Mouse (Mus musculus) heart, embryonic 12.5 days (tissue): Measurements from ENCODE around the gene Iqcn. TPM values are rescaled to one million over a fixed set of nuclear protein-coding genes. Genes with fewer than 3 reads are reported as not detected.

Experiments
- ATAC-seq: fragments of 200-750 bp; cut with Nextera tagmentation; 2 replicates; pipeline ENCODE4 v1.8.0; 2017; ENCODE audit warnings: moderate TSS enrichment, moderate library complexity; ENCODE audit not compliant: insufficient number of reproducible peaks, low FRiP score
- H3K27ac ChIP-seq: fragments of 300-500 bp; sonication (generic); 2 replicates; pipeline ENCODE4 v1.5.1; 2016; ENCODE audit warnings: mild to moderate bottlenecking, moderate library complexity; ENCODE audit not compliant: poor library complexity, severe bottlenecking
- H3K27me3 ChIP-seq: fragments of 300-500 bp; sonication (generic); replicated peaks from 2 replicates; pipeline ENCODE4 v1.6.1; 2016; ENCODE audit warnings: mild to moderate bottlenecking, moderate library complexity
- H3K36me3 ChIP-seq: fragments of 300-500 bp; sonication (generic); 2 replicates; pipeline ENCODE4 v1.6.1; 2016; ENCODE audit warnings: mild to moderate bottlenecking, moderate library complexity
- H3K4me1 ChIP-seq: fragments of 300-500 bp; sonication (generic); replicated peaks from 2 replicates; pipeline ENCODE4 v1.6.1; 2016; ENCODE audit warnings: mild to moderate bottlenecking
- H3K4me2 ChIP-seq: fragments of 300-500 bp; sonication (generic); 2 replicates; pipeline ENCODE4 v1.6.1; 2016; ENCODE audit warnings: mild to moderate bottlenecking, moderate library complexity
- H3K4me3 ChIP-seq: fragments of 300-500 bp; sonication (generic); 2 replicates; pipeline ENCODE4 v1.5.1; 2016; ENCODE audit warnings: mild to moderate bottlenecking
- H3K9ac ChIP-seq: fragments of 300-500 bp; sonication (generic); 2 replicates; pipeline ENCODE4 v1.6.1; 2016; ENCODE audit warnings: mild to moderate bottlenecking, moderate library complexity
- H3K9me3 ChIP-seq: fragments of 300-500 bp; sonication (generic); replicated peaks from 2 replicates; pipeline ENCODE4 v1.6.1; 2016; ENCODE audit warnings: mild to moderate bottlenecking, moderate library complexity
- WGBS: fragments of 180-500 bp; shearing (Covaris S2); methylation state at CpG from one replicate; pipeline ENCODE4 v1.1.7; 2016; 5-methylcytosine and 5-hydroxymethylcytosine counted together
- polyA plus RNA-seq: library from polyadenylated mRNA; unstranded; fragments of >200 nt; fragmentation: Nextera tagmentation; extraction: Ambion mirVana; gene quantifications from 2 replicates; pipeline ENCODE4 v1.2.1, GENCODE M21; 2016

The Iqcn gene
- polyA plus RNA-seq, 1 experiment from 2014 or later: 0.06 TPM

DNA sequence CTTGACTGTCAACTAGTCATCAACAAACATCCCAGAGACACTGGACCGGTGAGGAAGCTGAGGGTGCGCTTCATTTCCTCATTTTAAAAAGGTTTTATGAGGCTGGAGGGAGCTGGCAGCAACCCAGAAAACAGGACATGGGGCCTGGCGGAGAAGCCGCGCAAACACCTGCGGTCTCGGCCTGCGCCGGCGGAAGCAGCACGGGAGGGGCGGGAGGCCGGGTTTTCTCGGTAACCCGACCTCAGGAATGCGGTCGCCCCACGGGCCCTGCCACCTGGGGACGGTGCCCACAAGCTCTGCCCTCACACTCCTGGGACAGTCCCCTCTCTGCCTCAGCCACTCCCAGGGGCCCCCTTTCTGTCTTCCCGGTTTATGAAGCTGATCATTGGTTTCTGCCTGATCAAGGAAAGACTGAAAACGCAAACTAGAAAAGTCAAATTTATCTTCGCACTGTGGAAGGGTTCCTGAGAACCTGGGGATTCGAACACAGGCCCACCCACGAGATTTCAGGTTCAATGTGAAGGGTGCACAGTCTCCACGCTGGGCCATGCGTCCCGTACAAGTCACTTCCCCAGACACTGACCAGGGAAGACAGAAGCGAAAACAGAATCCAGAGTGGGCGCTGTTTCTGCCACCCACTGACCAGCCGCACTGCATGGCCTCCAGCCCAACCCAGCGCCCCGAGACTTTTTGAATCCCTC is 7.8 kb upstream of the Iqcn start:
- WGBS: 33% methylated on average over 32 of the region's 32 CpGs
- no peak overlapping the region for H3K4me3 ChIP-seq
- ATAC-seq: no peak

DNA sequence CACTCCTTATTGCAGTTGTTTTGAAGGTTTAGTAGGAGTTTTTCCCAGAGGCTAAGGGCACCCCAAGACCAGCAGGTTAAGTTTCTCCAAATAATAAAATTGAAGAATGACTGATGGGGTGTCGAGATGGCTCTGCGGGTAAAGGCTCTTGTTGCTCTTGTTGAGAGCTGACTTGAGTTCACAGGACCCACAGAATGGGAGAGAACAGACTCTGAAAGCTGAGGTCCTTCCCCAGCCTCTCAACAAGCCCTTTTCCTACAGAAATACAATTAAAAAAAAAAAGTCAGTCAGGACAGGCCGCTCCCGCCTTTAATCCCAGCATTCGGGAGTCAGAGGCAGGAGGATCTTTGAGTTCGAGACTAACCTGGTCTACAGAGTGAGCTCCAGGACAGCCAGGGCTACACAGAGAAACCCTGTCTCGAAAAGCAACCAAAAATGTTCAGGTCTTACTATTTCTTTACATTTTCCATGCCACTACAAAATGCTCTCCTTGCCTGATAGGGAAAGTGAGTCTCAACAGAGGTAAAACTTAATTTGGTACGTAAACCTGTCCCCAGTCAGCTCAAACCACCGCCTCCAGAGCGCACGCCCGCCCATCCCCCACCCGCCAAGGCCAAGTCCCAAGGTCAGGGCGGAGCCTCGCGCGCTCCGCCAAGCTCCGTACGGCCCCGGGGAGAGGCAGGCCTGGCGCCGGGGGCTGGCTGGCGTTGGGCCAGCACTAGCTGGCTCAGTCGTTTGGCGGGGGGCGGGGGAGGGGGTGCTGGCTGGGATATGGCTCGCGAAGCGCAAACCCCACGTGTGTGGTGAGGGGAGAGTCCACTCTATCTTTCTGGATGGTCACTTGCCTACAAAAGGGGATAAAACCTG is 7.0 kb upstream of the Iqcn start:
- peak; percentile 56 for ATAC-seq
- H3K9me3 ChIP-seq: no peaks in the 10 kb centered on the region
- H3K27me3 ChIP-seq: no peaks in the 10 kb centered on the region
- H3K9ac ChIP-seq: peak overlapping the region; percentile 61
- peaks cover 59% of the 10 kb centered on the region for H3K4me1 ChIP-seq
- peak overlapping the region; percentile 10; the same call in 1 of the 2 replicates for H3K4me3 ChIP-seq
- peaks cover 3% of the 10 kb centered on the region; the same call in 1 of the 2 replicates for H3K36me3 ChIP-seq
- WGBS: 4% methylated on average over 31 of the region's 31 CpGs
- peak overlapping the region; percentile 96 for H3K27ac ChIP-seq
- H3K4me2 ChIP-seq: peak overlapping the region; percentile 61

More for the DNA sequence above, 7.8 kb upstream of the Iqcn start:
- Histone ChIP-seq H3K27me3 (no peaks in the 10 kb centered on the region), H3K4me2 (peak overlapping the region; percentile 61), H3K9ac (peak overlapping the region; percentile 56), H3K27ac (peak overlapping the region; percentile 96), H3K4me1 (peaks cover 55% of the 10 kb centered on the region), H3K9me3 (no peaks in the 10 kb centered on the region), H3K36me3 (no peaks in the 10 kb centered on the region)

DNA sequence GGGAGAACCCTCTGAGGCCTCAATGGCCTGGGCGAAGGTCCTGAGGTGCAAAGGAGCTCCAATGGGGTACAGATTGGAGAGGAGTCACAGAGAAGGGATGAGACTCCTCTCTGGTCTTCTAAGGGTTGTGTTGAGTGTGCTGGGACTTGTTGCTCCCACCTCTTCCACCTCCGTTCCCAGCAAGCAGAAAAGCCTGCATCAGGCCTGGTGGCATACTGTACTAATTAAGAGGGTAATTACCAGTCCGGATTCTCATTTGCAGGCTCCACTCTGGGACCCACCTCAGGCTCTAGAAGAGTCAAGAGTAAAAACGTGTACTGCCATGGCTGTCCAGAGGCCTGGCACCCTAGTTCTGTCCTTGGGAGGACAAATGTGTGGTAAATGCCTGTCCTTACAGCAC is 6.3 kb upstream of the Iqcn start:
- H3K4me2 ChIP-seq: peak overlapping the region; percentile 61
- H3K27me3 ChIP-seq: no peaks in the 10 kb centered on the region
- no peak for ATAC-seq
- 29% methylated on average over 4 of the region's 4 CpGs for WGBS
- H3K36me3 ChIP-seq: peaks cover 7% of the 10 kb centered on the region; the same call in 1 of the 2 replicates
- H3K4me1 ChIP-seq: peaks cover 58% of the 10 kb centered on the region
- H3K9me3 ChIP-seq: no peaks in the 10 kb centered on the region
- peak overlapping the region; percentile 61 for H3K9ac ChIP-seq
- peak overlapping the region; percentile 96 for H3K27ac ChIP-seq
- H3K4me3 ChIP-seq: peak overlapping the region; percentile 10; the same call in 1 of the 2 replicates

DNA sequence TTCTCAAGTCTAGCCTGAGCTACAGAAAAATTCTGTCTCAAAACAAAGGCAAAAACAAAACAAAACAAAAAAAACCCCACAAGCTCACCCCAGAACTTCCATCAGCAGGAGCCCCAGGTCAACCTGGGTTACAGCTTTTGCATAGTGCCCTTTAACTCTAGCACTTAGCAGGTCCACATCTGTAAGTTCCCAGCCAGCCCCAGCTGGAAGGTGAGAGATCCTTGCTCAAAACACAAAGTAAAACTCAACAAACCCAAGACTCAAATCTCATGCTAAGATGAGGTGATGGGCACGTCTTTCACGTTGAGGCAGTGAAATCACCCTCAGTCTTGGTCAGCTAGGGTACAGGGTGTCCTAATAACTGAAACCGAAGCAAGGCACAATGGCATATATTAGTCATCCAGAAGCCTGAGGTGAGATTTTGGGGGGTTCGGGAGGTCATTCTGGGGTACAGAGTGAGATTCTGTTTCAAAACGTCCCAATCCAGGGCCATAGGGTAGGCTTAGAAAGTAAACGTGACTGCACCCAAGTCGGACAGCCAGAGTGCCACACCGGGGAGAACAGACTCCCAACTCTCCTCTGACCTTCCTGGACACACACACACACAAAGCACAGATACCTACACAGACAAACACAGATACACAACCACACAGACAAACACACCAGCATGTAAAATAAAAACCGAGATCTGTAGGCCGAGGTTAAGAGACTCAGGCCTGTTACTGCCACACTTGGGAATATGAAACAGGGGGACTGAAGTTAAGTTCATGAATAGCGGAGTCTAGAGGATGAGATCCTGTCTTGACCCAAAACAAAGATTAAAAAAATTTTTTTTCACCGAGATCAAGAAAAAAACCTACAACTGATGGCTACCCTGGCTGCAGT is 5.6 kb upstream of the Iqcn start:
- H3K4me2 ChIP-seq: peak overlapping the region; percentile 61
- H3K4me1 ChIP-seq: peaks cover 61% of the 10 kb centered on the region
- peak overlapping the region; percentile 61 for H3K9ac ChIP-seq
- WGBS: 69% methylated on average over 12 of the region's 12 CpGs
- H3K36me3 ChIP-seq: peaks cover 13% of the 10 kb centered on the region
- H3K4me3 ChIP-seq: peak overlapping the region; percentile 92
- H3K9me3 ChIP-seq: no peaks in the 10 kb centered on the region
- H3K27me3 ChIP-seq: no peaks in the 10 kb centered on the region
- ATAC-seq: no peak
- peak overlapping the region; percentile 96 for H3K27ac ChIP-seq

DNA sequence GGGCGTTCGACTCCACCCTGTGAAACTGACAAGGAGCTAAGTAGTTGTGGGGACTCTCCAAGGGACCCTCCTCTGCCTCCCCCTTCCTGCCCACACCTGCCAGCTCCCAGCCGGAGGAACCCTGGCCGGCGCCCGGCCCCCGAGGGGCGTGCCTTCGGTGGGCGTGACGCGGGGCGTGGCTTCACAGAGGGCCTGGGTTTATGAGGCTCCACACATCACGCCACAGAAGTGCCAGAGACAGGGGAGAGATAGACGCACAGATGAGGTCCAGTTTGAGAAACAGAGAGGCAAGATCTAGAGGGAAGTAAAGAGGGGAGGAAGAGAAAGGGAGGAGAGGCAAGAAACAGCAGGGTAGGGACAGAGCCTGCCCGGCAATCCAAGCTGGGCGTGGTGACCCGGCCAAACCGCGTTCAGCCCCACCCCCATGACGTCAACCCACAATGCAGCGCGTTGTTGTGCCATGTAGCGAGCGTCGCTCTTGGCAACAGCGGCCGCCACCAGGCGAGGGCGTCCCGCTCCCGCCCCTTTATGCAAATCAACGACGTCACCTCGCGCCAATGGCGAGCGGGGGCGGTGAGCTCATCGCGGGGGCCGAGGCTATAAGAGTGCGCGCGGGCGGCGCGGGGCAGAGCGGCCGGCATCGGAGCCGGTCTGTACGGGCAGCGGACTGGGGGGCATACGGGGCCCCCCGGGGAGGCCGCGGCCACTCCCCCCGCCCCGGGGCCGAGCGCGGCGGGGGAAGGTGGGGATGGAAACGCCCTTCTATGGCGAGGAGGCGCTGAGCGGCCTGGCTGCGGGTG is 4.7 kb upstream of the Iqcn start, which contains the start of gene Jund:
Gene Jund, plus strand, starts transcription at position 640 of the 800 bp plus-strand sequence.
- Histone ChIP-seq H3K4me1 (peaks cover 59% of the 10 kb centered on the region), H3K9me3 (no peaks in the 10 kb centered on the region), H3K4me3 (peak within 1 kb of the TSS; percentile 92), H3K27ac (peak within 1 kb of the TSS; percentile 99), H3K36me3 (peaks cover 22% of the 10 kb centered on the region), H3K4me2 (peak within 1 kb of the TSS; percentile 87), H3K27me3 (no peaks in the 10 kb centered on the region), H3K9ac (peak within 1 kb of the TSS; percentile 100)
- ATAC-seq: peak; percentile 91
- WGBS: under 1% methylated on average over 65 of the region's 69 CpGs

DNA sequence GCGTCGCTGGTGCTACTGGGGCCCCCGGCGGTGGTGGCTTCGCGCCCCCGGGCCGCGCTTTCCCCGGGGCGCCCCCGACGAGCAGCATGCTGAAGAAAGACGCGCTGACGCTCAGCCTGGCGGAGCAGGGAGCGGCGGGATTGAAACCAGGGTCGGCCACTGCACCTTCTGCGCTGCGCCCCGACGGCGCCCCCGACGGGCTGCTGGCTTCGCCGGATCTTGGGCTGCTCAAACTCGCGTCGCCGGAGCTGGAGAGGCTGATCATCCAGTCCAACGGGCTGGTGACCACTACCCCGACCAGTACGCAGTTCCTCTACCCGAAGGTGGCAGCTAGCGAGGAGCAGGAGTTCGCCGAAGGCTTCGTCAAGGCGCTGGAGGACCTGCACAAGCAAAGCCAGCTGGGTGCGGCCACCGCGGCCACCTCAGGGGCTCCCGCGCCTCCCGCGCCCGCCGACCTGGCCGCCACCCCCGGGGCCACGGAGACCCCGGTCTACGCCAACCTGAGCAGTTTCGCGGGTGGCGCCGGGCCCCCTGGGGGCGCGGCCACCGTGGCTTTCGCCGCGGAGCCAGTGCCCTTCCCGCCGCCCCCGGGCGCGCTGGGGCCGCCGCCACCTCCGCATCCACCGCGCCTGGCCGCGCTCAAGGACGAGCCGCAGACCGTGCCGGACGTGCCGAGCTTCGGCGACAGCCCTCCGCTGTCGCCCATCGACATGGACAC is 4.0 kb upstream of the Iqcn start:
- Histone ChIP-seq H3K9me3 (no peaks in the 10 kb centered on the region), H3K9ac (peak overlapping the region; percentile 100), H3K4me3 (peak overlapping the region; percentile 92), H3K4me1 (peaks cover 55% of the 10 kb centered on the region), H3K4me2 (peak overlapping the region; percentile 87), H3K27ac (peak overlapping the region; percentile 99), H3K36me3 (peaks cover 25% of the 10 kb centered on the region), H3K27me3 (no peaks in the 10 kb centered on the region)
- WGBS: under 1% methylated on average over 80 of the region's 89 CpGs
- ATAC-seq: no peak

DNA sequence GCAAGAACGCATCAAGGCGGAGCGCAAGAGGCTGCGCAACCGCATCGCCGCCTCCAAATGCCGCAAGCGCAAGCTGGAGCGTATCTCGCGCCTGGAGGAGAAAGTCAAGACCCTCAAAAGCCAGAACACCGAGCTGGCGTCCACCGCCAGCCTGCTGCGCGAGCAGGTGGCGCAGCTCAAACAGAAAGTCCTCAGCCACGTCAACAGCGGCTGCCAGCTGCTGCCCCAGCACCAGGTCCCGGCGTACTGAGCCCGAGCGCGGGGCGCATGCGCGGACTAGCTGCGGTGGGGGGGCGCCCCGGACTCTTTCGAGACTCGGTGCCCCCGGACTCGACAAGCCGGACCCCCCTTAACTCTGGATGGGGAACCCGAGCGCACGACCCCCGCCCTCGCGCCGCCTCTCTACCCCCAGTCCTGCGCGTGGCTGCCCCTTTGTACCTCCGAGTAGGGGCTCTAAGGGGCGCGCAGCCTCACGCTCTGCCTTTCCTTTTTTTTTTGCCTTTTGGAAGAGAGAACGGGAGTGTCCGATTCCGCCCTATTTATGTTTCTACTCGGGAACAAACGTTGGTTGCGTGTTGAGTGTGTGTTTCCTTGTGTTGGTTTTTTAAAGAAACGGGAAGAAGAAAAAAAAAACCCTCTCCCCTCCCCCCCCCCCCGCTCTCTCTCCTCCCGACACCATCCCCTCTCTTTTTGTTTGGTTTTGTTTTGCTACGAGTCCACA is 3.3 kb upstream of the Iqcn start:
- Histone ChIP-seq H3K36me3 (peaks cover 25% of the 10 kb centered on the region), H3K4me1 (peaks cover 52% of the 10 kb centered on the region), H3K4me3 (peak overlapping the region; percentile 92), H3K27ac (peak overlapping the region; percentile 99), H3K4me2 (peak overlapping the region; percentile 87), H3K9ac (peak overlapping the region; percentile 100), H3K27me3 (no peaks in the 10 kb centered on the region), H3K9me3 (no peaks in the 10 kb centered on the region)
- ATAC-seq: no peak
- WGBS: under 1% methylated on average over 58 of the region's 59 CpGs

DNA sequence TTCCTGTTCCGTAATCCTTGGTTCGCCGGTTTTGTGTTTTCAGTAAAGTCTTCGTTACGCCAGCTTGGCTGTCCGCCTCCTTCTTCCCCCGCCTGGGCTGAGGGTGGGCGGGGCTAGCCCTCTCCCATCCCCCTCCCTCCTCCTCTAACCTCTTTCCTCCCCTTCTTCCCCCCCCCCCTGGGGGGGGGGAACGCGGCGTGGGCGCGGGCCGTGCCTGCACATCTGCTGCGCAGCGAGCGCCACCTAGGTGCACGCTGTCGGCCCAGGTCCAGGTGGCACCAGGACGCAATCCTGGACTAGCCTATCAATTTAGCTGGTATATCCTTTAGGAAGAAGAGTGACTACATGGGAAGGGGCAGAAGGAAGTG is 2.7 kb upstream of the Iqcn start:
- H3K4me1 ChIP-seq: peaks cover 46% of the 10 kb centered on the region
- peak; percentile 17 for ATAC-seq
- peaks cover 25% of the 10 kb centered on the region for H3K36me3 ChIP-seq
- peak overlapping the region; percentile 99 for H3K27ac ChIP-seq
- no peaks in the 10 kb centered on the region for H3K9me3 ChIP-seq
- H3K4me2 ChIP-seq: peak overlapping the region; percentile 87
- H3K4me3 ChIP-seq: peak overlapping the region; percentile 92
- no peaks in the 10 kb centered on the region for H3K27me3 ChIP-seq
- H3K9ac ChIP-seq: peak overlapping the region; percentile 100
- WGBS: under 1% methylated on average over 20 of the region's 20 CpGs
